Mouse (Mus musculus) heart, adult 9 months (tissue): Measurements from ENCODE around the gene Mindy2.

Source experiments
- DNase-seq, 2 experiments: peaks; one replicate each; pipeline ENCODE4 v3.0.0; 2022; ENCODE audit warnings: low spot score in 2 of 2

The Mindy2 gene

GRCm38 (mm10) chr9:70657013-70657967 is at the start of gene Mindy2:
TSS of gene Mindy2 (minus strand) at chr9:70657174.
- DNase-seq, result peak; percentile 95 to 96

- DNase-seq, result no peak
Observed at GRCm38 (mm10) chr9:70706444-70706843, 49.5 kb upstream of the Mindy2 start.

GRCm38 (mm10) chr9:70703597-70704203 is 46.7 kb upstream of the Mindy2 start:
- DNase-seq, result no peak

- DNase-seq, result no peak
Observed at GRCm38 (mm10) chr9:70698090-70698489, 41.1 kb upstream of the Mindy2 start.

- no peak for DNase-seq
Observed at GRCm38 (mm10) chr9:70695723-70696122, 38.7 kb upstream of the Mindy2 start.

- no peak for DNase-seq
Observed at GRCm38 (mm10) chr9:70691772-70692693, 35.1 kb upstream of the Mindy2 start.

GRCm38 (mm10) chr9:70690579-70690978 is 33.6 kb upstream of the Mindy2 start:
- DNase-seq, result no peak

GRCm38 (mm10) chr9:70689926-70690325 is 33.0 kb upstream of the Mindy2 start:
- DNase-seq, result no peak

- no peak for DNase-seq
Observed at GRCm38 (mm10) chr9:70688301-70688968, 31.5 kb upstream of the Mindy2 start.

- no peak for DNase-seq
Observed at GRCm38 (mm10) chr9:70682202-70682601, 25.2 kb upstream of the Mindy2 start.

- DNase-seq, result peak; percentile 35 to 38
Observed at GRCm38 (mm10) chr9:70679132-70680091, 22.4 kb upstream of the Mindy2 start.

- DNase-seq, result peak; percentile 98
Observed at GRCm38 (mm10) chr9:70678682-70679131, 21.7 kb upstream of the Mindy2 start, which contains the start of gene Adam10. TSS of gene Adam10 (plus strand) at chr9:70678997.

GRCm38 (mm10) chr9:70675961-70676360 is 19.0 kb upstream of the Mindy2 start:
- no peak for DNase-seq

GRCm38 (mm10) chr9:70675117-70675516 is 18.1 kb upstream of the Mindy2 start:
- DNase-seq, result no peak

- no peak for DNase-seq
Observed at GRCm38 (mm10) chr9:70673656-70674055, 16.7 kb upstream of the Mindy2 start.

- DNase-seq, result peak in 1 of 2 experiments; percentile 38
Observed at GRCm38 (mm10) chr9:70671772-70672579, 15.0 kb upstream of the Mindy2 start.

- no peak for DNase-seq
Observed at GRCm38 (mm10) chr9:70671278-70671677, 14.3 kb upstream of the Mindy2 start.

- DNase-seq, result no peak
Observed at GRCm38 (mm10) chr9:70670381-70670780, 13.4 kb upstream of the Mindy2 start.

GRCm38 (mm10) chr9:70669197-70669596 is 12.2 kb upstream of the Mindy2 start:
- DNase-seq, result no peak
